Mouse (Mus musculus): ENCODE measurements around the gene Ispd. TPM values are rescaled to one million over a fixed set of nuclear protein-coding genes. Genes with fewer than 3 reads are reported as not detected.
A peak's percentile ranks its signal among the peaks of the same experiment; 100 is the strongest.

Ispd gene
- polyA plus RNA-seq, 1 experiment from 2014 or later, result 7.4 TPM

- H3K4me2 ChIP-seq (replicated peaks; ENCODE audit: low read depth, low read length), result no peak overlapping the region
- H3K9me3 ChIP-seq (ENCODE audit: low read length), result no peaks in the 10 kb centered on the region
- WGBS, result 51% methylated on average over 5 of the region's 5 CpGs
- H3K27ac ChIP-seq (ENCODE audit: low read length), result no peak overlapping the region
- no peak overlapping the region for H3K4me3 ChIP-seq (ENCODE audit: low read depth, low read length)
- no peaks in the 10 kb centered on the region for H3K36me3 ChIP-seq (ENCODE audit: insufficient read depth, low read length)
- ATAC-seq (no peak), DNase-seq (ENCODE audit: low spot score) (no peak)
- H3K27me3 ChIP-seq (replicated peaks; ENCODE audit: insufficient read depth, low read length), result no peaks in the 10 kb centered on the region
- no peaks in the 10 kb centered on the region for H3K4me1 ChIP-seq (ENCODE audit: insufficient read depth, low read depth, low read length)
- TF ChIP-seq CTCF (IDR thresholded peaks at IDR 0.05) (no peak), EP300 (IDR thresholded peaks at IDR 0.05) (no peak)
- no peak overlapping the region for H3K9ac ChIP-seq (replicated peaks; ENCODE audit: low read depth)
Measured at GRCm38 (mm10) chr12:36476476-36476875, 95.2 kb downstream of the Ispd start.

- no peak overlapping the region for H3K4me3 ChIP-seq (ENCODE audit: low read depth, low read length)
- H3K9me3 ChIP-seq (ENCODE audit: low read length), result no peaks in the 10 kb centered on the region
- DNase-seq (ENCODE audit: low spot score), result peak; percentile 31
- H3K4me2 ChIP-seq (replicated peaks; ENCODE audit: low read depth, low read length), result no peak overlapping the region
- peak; percentile 23; the same call in 1 of the 2 replicates for ATAC-seq
- H3K9ac ChIP-seq (replicated peaks; ENCODE audit: low read depth), result no peak overlapping the region
- no peak overlapping the region for H3K27ac ChIP-seq (ENCODE audit: low read length)
- no peaks in the 10 kb centered on the region for H3K27me3 ChIP-seq (replicated peaks; ENCODE audit: insufficient read depth, low read length)
- 29% methylated on average over 6 of the region's 6 CpGs for WGBS
- no peak for TF ChIP-seq EP300 (IDR thresholded peaks at IDR 0.05)
- no peak for TF ChIP-seq CTCF (IDR thresholded peaks at IDR 0.05)
- no peaks in the 10 kb centered on the region for H3K4me1 ChIP-seq (ENCODE audit: insufficient read depth, low read depth, low read length)
- no peaks in the 10 kb centered on the region for H3K36me3 ChIP-seq (ENCODE audit: insufficient read depth, low read length)
Measured at GRCm38 (mm10) chr12:36477501-36477900, 96.3 kb downstream of the Ispd start.

- ATAC-seq (no peak), DNase-seq (ENCODE audit: low spot score) (no peak)
- Histone ChIP-seq H3K36me3 (ENCODE audit: insufficient read depth, low read length) (no peaks in the 10 kb centered on the region), H3K4me2 (replicated peaks; ENCODE audit: low read depth, low read length) (no peak overlapping the region), H3K4me3 (ENCODE audit: low read depth, low read length) (no peak overlapping the region), H3K4me1 (ENCODE audit: insufficient read depth, low read depth, low read length) (no peaks in the 10 kb centered on the region), H3K27me3 (replicated peaks; ENCODE audit: insufficient read depth, low read length) (no peaks in the 10 kb centered on the region), H3K9me3 (ENCODE audit: low read length) (no peaks in the 10 kb centered on the region), H3K9ac (replicated peaks; ENCODE audit: low read depth) (no peak overlapping the region), H3K27ac (ENCODE audit: low read length) (no peak overlapping the region)
- TF ChIP-seq EP300 (IDR thresholded peaks at IDR 0.05), result no peak
- TF ChIP-seq CTCF (IDR thresholded peaks at IDR 0.05), result no peak
- 34% methylated on average over 3 of the region's 3 CpGs for whole genome bisulfite sequencing
Measured at GRCm38 (mm10) chr12:36477926-36478325, 96.7 kb downstream of the Ispd start.

GRCm38 (mm10) chr12:36481742-36482141 lies 100.5 kb downstream of the Ispd start:
- ATAC-seq, result no peak
- H3K27ac ChIP-seq (ENCODE audit: low read length), result no peak overlapping the region

GRCm38 (mm10) chr12:36483346-36483745 lies 102.1 kb downstream of the Ispd start:
- no peak overlapping the region for H3K27ac ChIP-seq (ENCODE audit: low read length)
- H3K4me1 ChIP-seq (ENCODE audit: insufficient read depth, low read depth, low read length), result no peaks in the 10 kb centered on the region
- H3K4me3 ChIP-seq (ENCODE audit: low read depth, low read length), result no peak overlapping the region
- no peak overlapping the region for H3K4me2 ChIP-seq (replicated peaks; ENCODE audit: low read depth, low read length)
- TF ChIP-seq CTCF (IDR thresholded peaks at IDR 0.05) (no peak), EP300 (IDR thresholded peaks at IDR 0.05) (no peak)
- no peak overlapping the region for H3K9ac ChIP-seq (replicated peaks; ENCODE audit: low read depth)
- 25% methylated on average over 2 of the region's 2 CpGs for WGBS
- H3K27me3 ChIP-seq (replicated peaks; ENCODE audit: insufficient read depth, low read length), result no peaks in the 10 kb centered on the region
- ATAC-seq (no peak), DNase-seq (ENCODE audit: low spot score) (no peak)
- no peaks in the 10 kb centered on the region for H3K9me3 ChIP-seq (ENCODE audit: low read length)
- H3K36me3 ChIP-seq (ENCODE audit: insufficient read depth, low read length), result no peaks in the 10 kb centered on the region

More at GRCm38 (mm10) chr12:36481742-36482141, 100.5 kb downstream of the Ispd start:
- H3K9ac ChIP-seq (replicated peaks; ENCODE audit: low read depth), result no peak overlapping the region
- no peak overlapping the region for H3K4me2 ChIP-seq (replicated peaks; ENCODE audit: low read depth, low read length)
- TF ChIP-seq EP300 (IDR thresholded peaks at IDR 0.05) (no peak), CTCF (IDR thresholded peaks at IDR 0.05) (no peak)
- no peak for DNase-seq (ENCODE audit: low spot score)
- H3K27me3 ChIP-seq (replicated peaks; ENCODE audit: insufficient read depth, low read length), result no peaks in the 10 kb centered on the region
- no peak overlapping the region for H3K4me3 ChIP-seq (ENCODE audit: low read depth, low read length)
- no peaks in the 10 kb centered on the region for H3K9me3 ChIP-seq (ENCODE audit: low read length)
- WGBS, result 54% methylated on average over 3 of the region's 3 CpGs
- no peaks in the 10 kb centered on the region for H3K4me1 ChIP-seq (ENCODE audit: insufficient read depth, low read depth, low read length)
- no peaks in the 10 kb centered on the region for H3K36me3 ChIP-seq (ENCODE audit: insufficient read depth, low read length)

- H3K9ac ChIP-seq (replicated peaks; ENCODE audit: low read depth), result no peak overlapping the region
- no peaks in the 10 kb centered on the region for H3K27me3 ChIP-seq (replicated peaks; ENCODE audit: insufficient read depth, low read length)
Measured at GRCm38 (mm10) chr12:36497565-36497964, 116.3 kb downstream of the Ispd start.

More at GRCm38 (mm10) chr12:36497565-36497964, 116.3 kb downstream of the Ispd start:
- DNase-seq (ENCODE audit: low spot score) (no peak), ATAC-seq (no peak)
- Histone ChIP-seq H3K4me2 (replicated peaks; ENCODE audit: low read depth, low read length) (no peak overlapping the region), H3K4me1 (ENCODE audit: insufficient read depth, low read depth, low read length) (no peaks in the 10 kb centered on the region), H3K36me3 (ENCODE audit: insufficient read depth, low read length) (no peaks in the 10 kb centered on the region), H3K4me3 (ENCODE audit: low read depth, low read length) (no peak overlapping the region), H3K9me3 (ENCODE audit: low read length) (no peaks in the 10 kb centered on the region), H3K27ac (ENCODE audit: low read length) (no peak overlapping the region)
- TF ChIP-seq EP300 (IDR thresholded peaks at IDR 0.05), result no peak
- no peak for TF ChIP-seq CTCF (IDR thresholded peaks at IDR 0.05)
- WGBS, result 48% methylated on average over 3 of the region's 3 CpGs

Data from lung, postnatal 0 days (tissue).